8 mouse cellular contexts compared by ENCODE assay signal in genomic region chr14:55105836-55106809, GRCm38 (mm10). TPM values are rescaled to one million over a fixed set of nuclear protein-coding genes. Genes with fewer than 3 reads are reported as not detected.
DNase-seq lines count a peak whose midpoint lies in the region; ATAC-seq and TF ChIP-seq lines count a peak whose summit lies in the region.

TSS of gene Ap1g2 (minus strand) at chr14:55106593.

- H3K9ac ChIP-seq in forebrain, embryonic 15.5 days (replicated peaks) = peak within 1 kb of the TSS; percentile 72
- peak within 1 kb of the TSS; percentile 57 for H3K9ac ChIP-seq in lung, embryonic 15.5 days

- peak within 1 kb of the TSS; percentile 97 for H3K4me2 ChIP-seq in forebrain, embryonic 15.5 days (replicated peaks)
- H3K4me2 ChIP-seq in lung, embryonic 15.5 days = peak within 1 kb of the TSS; percentile 95

- no peaks in the 10 kb centered on the region for H3K27me3 ChIP-seq in forebrain, embryonic 15.5 days
- H3K27me3 ChIP-seq in lung, embryonic 15.5 days = peaks cover 29% of the 10 kb centered on the region

- H3K4me1 ChIP-seq in forebrain, embryonic 15.5 days = peaks cover 61% of the 10 kb centered on the region
- H3K4me1 ChIP-seq in lung, embryonic 15.5 days = peaks cover 29% of the 10 kb centered on the region
- H3K4me1 ChIP-seq in olfactory bulb, adult 2 months (ENCODE audit: control insufficient read depth, insufficient read depth, low read length) = peaks cover 49% of the 10 kb centered on the region

- TF ChIP-seq CTCF in layer of hippocampus, adult 2 months (conservative IDR thresholded peaks at IDR 0.05) = peak; percentile 64
- no peak for TF ChIP-seq CTCF in olfactory bulb, adult 2 months (IDR thresholded peaks at IDR 0.05; ENCODE audit: insufficient read depth, low read depth, low read length)

- WGBS in forebrain, embryonic 15.5 days = under 1% methylated on average over 39 of the region's 39 CpGs
- under 1% methylated on average over 39 of the region's 39 CpGs for WGBS in lung, embryonic 15.5 days
- WGBS in olfactory bulb, adult 2 months = under 1% methylated on average over 39 of the region's 39 CpGs

- TF ChIP-seq POLR2A in olfactory bulb, adult 2 months (IDR thresholded peaks at IDR 0.05; ENCODE audit: insufficient read depth, low read depth, low read length) = peak; percentile 34; the same call in 1 of the 2 replicates

- H3K36me3 ChIP-seq in forebrain, embryonic 15.5 days = no peaks in the 10 kb centered on the region
- 0 out of 2 replicates have a peak, but pooled peaks cover 1% of the 10 kb centered on the region for H3K36me3 ChIP-seq in lung, embryonic 15.5 days

- peak within 1 kb of the TSS; percentile 92 for H3K27ac ChIP-seq in forebrain, embryonic 15.5 days (replicated peaks)
- peak within 1 kb of the TSS; percentile 86 for H3K27ac ChIP-seq in layer of hippocampus, adult 2 months
- H3K27ac ChIP-seq in lung, embryonic 15.5 days = peak within 1 kb of the TSS; percentile 64; the same call in 1 of the 2 replicates
- peak within 1 kb of the TSS; percentile 79 for H3K27ac ChIP-seq in olfactory bulb, adult 2 months (ENCODE audit: insufficient read depth, low read depth, low read length)

- peak within 1 kb of the TSS; percentile 46 for H3K4me3 ChIP-seq in forebrain, embryonic 15.5 days
- peak within 1 kb of the TSS; percentile 58 for H3K4me3 ChIP-seq in layer of hippocampus, adult 2 months
- H3K4me3 ChIP-seq in lung, embryonic 15.5 days = peak within 1 kb of the TSS; percentile 46
- H3K4me3 ChIP-seq in olfactory bulb, adult 2 months (ENCODE audit: insufficient read depth, low read depth, low read length) = peak within 1 kb of the TSS; percentile 54

- peak; percentile 90 for DNase-seq in ES-CJ7 (ENCODE audit: low read depth, low spot score)
- DNase-seq in heart, postnatal 25 days (ENCODE audit: low spot score) = peak; percentile 77
- peak; percentile 87 to 92 for DNase-seq in layer of hippocampus, adult 2 months (ENCODE audit: low spot score in 2 of 2)
- DNase-seq in thymus, postnatal 0 days (ENCODE audit: low spot score) = peak; percentile 83

- intact Hi-C loops in heart, postnatal 25 days (cut with DNase I) = no loop called here

- ATAC-seq in cerebellum, adult (ENCODE audit: insufficient number of reproducible peaks, low FRiP score, low TSS enrichment) = peak; percentile 42
- peak; percentile 50 for ATAC-seq in forebrain, embryonic 15.5 days (replicated peaks)
- peak; percentile 76 for ATAC-seq in lung, embryonic 15.5 days (ENCODE audit: borderline replicate concordance, extremely low read depth, low FRiP score, low TSS enrichment)

- no peaks in the 10 kb centered on the region for H3K9me3 ChIP-seq in forebrain, embryonic 15.5 days
- H3K9me3 ChIP-seq in lung, embryonic 15.5 days = no peaks in the 10 kb centered on the region

RNA-seq across cellular contexts. Expression of gene Ap1g2, which starts in this region (rescaled TPM):
- polyA plus RNA-seq in forebrain, embryonic 15.5 days (2015; fragmentation: Nextera tagmentation; extraction: Ambion mirVana) = 11.4 and 13.0 TPM in 2 replicates
- 1 to 10 TPM; 4.4 to 4.6 TPM for total RNA-seq in heart, postnatal 25 days (2021)
- 10 to 100 TPM; 15.4 to 19.3 TPM for total RNA-seq in layer of hippocampus, adult 2 months (2021)
- polyA plus RNA-seq in lung, embryonic 15.5 days (2015; fragmentation: Nextera tagmentation; extraction: Ambion mirVana) = 17.2 and 18.9 TPM in 2 replicates
- not detected in 2 replicates for polyA plus RNA-seq in olfactory bulb, adult 2 months (2012; ENCODE audit: insufficient read depth, insufficient read length, low replicate concordance, missing spikeins)
- polyA plus RNA-seq in thymus, postnatal 0 days (2015; fragmentation: Nextera tagmentation; extraction: Ambion mirVana) = 32.0 and 38.3 TPM in 2 replicates

Comparison
In these comparisons a context has a peak if more than half of its experiments do, and no peak if none do; other contexts are left out.
1. Peak in every context shown above with its lines: DNase-seq, ATAC-seq, H3K4me3 ChIP-seq and H3K27ac ChIP-seq.
2. RNA of gene Ap1g2 (polyA plus RNA-seq): 32.0 to 38.3 TPM in thymus, postnatal 0 days, 17.2 to 18.9 TPM in lung, embryonic 15.5 days and 11.4 to 13.0 TPM in forebrain, embryonic 15.5 days; not detected in olfactory bulb, adult 2 months; every median in the first group is over 10 times any median in the second.